Mouse (Mus musculus): ENCODE results near the gene Gm37240. TPM values are rescaled to one million over a fixed set of nuclear protein-coding genes. Genes with fewer than 3 reads are reported as not detected.

Gm37240 gene
- total RNA-seq, 2 experiments from 2014 or later = 0.92 to 1.4 TPM

- no peak for DNase-seq (ENCODE audit: extremely low spot score in 1 of 2, low spot score in 1 of 2)
Measured at GRCm38 (mm10) chr3:85377505-85377904, 509.8 kb downstream of the Gm37240 start.

DNA sequence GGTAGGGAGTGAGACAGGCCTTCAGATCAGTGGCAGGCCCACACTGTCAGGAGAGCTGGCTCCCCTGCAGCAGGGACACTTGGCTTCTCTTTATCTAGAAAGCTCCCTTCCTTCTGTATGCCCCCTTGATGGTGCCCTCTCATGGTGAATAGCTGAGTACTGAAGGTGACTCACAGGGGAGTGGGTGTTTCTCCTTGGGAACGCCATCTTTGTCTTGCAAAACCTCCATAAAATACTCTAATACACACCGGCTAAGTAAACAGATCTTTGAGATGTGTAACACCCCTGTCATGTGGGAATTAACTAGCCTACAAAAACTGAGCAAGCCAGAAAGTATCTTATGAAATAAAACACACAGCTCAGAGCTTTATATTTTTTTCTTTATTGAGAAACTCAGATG, 510.8 kb downstream of the Gm37240 start:
- no peak for DNase-seq (ENCODE audit: extremely low spot score in 1 of 2, low spot score in 1 of 2)

GRCm38 (mm10) chr3:85373039-85373438, 514.3 kb downstream of the Gm37240 start:
- DNase-seq (ENCODE audit: extremely low spot score in 1 of 2, low spot score in 1 of 2) = no peak

DNA sequence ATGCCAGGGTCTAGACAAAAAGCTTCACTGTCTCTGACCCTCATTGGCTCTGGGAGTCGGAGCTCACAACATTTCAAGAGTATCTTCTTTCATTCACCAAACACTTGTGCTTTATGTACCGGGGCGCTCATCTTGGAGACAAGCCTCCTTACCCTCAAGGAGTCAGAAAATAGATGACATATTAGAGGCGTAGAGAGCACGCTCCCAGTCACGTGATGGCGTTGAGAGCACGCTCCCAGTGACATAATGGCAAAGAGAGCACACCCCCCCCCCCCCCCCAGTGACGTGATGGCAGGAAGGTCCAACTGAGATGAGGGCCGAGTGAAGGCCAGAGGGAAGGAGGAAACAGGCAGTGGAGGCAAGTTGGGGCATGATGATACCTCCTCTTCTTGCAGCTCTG, 517.5 kb downstream of the Gm37240 start:
- DNase-seq (ENCODE audit: extremely low spot score in 1 of 2, low spot score in 1 of 2) = no peak

- no peak for DNase-seq (ENCODE audit: extremely low spot score in 1 of 2, low spot score in 1 of 2)
Measured at GRCm38 (mm10) chr3:85369157-85369556, 518.2 kb downstream of the Gm37240 start.

DNA sequence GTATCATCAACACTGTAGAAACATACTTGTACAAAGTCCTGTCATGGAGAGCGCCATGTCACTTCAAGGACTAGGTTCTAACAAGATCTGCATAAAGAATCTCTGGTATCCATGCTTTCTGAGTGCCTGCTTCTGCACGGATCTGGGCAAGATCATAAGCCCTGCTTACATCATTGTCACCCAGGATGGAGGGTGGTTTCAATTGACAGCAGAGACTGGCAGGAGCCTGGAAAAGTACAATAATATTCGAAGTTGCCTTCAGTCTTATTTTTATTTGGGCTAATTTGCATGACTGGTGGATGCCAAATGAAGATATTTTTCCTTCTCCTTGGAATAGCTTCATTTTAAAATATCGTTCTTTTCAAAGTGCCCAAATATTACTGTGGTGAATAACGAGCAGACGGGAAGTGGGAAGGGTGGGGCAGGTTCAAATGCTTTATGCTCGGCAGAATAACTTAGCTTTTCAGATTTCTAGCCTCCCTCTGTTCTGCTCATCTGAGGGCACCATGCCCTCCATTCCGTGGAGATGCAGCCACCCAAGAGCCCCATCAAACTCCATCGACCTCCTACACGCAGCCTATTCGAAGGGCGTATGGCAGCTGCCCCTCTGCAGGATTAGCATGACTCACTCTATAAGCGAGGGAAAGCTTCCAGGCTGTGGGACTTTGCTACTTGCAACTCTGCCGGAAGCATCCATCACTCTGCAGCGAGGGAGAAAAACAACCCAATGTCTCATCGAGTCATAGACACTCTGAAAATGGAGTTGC, 518.8 kb downstream of the Gm37240 start:
- DNase-seq (ENCODE audit: extremely low spot score in 1 of 2, low spot score in 1 of 2) = peak in 1 of 2 experiments; percentile 63

GRCm38 (mm10) chr3:85364591-85365343, 522.6 kb downstream of the Gm37240 start:
- DNase-seq (ENCODE audit: extremely low spot score in 1 of 2, low spot score in 1 of 2) = no peak

DNA sequence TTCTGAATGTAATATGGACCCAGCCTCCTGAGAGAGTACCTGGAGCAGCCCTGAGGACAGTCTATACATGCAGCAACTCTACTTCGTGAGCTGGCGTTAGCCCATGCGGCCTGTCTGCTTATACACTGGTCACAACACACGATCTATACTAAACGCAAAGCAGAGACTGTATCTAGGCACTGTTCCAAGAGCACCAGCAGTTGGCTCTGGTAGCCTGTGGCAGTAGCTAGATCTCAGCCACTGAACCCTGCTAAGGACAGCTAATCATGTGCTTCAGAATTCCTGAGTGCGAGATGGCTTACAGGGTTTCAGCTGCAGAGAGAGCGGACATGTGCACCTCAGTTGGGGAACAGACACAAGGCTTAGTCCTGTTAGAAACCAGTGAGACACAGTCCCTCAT, 524.4 kb downstream of the Gm37240 start:
- DNase-seq (ENCODE audit: extremely low spot score in 1 of 2, low spot score in 1 of 2) = no peak

GRCm38 (mm10) chr3:85356373-85356772, 530.9 kb downstream of the Gm37240 start:
- no peak for DNase-seq (ENCODE audit: extremely low spot score in 1 of 2, low spot score in 1 of 2)

DNA sequence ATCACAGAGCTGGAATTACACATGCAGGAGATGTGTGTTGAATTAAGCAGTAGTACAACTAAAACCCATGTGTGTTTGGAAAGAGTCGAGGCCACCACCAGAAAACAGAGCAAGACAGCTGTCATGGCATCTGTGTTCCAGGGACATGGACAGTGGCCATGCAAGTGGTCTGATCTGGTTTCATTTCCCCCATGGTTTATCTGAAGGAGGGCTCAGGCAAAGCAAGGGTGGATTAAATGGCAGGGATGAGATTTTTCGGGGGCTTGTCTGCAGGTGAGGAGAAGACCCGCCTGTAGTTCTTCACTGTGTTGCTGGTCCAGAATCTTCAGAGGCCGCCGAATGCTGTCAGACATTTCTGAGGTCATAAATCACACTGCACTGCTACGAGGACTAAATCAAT, 539.3 kb downstream of the Gm37240 start:
- DNase-seq (ENCODE audit: extremely low spot score in 1 of 2, low spot score in 1 of 2) = no peak

DNA sequence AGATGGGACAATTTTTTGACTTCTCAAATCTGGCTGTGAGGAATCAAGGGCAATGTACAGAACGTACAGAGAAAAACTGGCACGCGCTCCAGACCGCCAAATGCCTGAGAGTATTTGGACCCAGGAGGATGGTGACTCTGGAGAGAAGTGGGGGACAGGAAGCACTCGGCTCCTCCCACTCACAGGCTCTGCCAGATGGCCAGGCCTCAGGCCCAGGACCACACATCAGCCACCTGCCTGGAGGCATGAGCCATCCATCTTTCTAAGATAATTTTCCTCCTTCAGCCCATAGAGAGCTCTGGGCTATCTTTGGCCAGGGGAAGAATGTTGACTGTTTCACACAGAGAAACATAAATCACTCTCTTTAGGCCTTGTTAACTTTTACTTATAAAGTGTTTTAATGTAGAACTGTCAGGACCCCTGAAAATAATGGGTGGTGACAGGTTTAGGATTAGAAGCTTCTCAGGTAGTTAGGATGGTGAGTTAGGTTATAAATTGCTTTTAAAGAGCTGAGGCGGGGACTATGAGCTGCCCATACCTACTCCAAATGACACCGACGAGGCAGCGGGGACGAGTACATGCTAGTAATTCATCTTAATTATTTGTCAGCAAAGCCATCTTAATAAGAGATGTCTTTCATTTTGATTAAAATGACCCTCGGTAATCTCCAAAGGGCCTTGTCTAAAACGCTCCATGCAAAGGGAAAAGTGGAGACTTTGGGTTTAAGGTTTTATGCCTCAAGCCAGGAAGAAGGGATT, 546.0 kb downstream of the Gm37240 start:
- no peak for DNase-seq (ENCODE audit: extremely low spot score in 1 of 2, low spot score in 1 of 2)

DNA sequence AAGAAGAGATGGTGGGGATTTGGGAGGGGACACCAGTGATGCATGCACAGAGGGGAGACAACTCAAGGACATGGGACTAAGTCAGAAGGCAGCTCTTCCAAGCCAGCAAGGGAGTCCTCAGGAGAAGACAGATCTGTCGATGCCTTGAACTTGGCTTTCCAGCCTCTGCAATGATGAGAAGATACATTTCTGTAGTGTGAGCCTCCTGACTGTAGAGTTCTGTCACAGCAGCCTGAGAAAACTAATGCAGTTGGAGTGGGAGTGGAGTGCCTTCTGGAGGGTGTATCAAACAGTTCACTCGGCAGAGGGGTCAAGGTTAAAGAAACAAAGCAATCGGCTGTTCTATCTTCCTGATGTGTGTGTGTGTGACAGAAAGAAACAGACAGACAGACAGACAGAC, 546.8 kb downstream of the Gm37240 start:
- DNase-seq (ENCODE audit: extremely low spot score in 1 of 2, low spot score in 1 of 2) = no peak

- DNase-seq (ENCODE audit: extremely low spot score in 1 of 2, low spot score in 1 of 2) = no peak
Measured at GRCm38 (mm10) chr3:85339926-85340325, 547.4 kb downstream of the Gm37240 start.

DNA sequence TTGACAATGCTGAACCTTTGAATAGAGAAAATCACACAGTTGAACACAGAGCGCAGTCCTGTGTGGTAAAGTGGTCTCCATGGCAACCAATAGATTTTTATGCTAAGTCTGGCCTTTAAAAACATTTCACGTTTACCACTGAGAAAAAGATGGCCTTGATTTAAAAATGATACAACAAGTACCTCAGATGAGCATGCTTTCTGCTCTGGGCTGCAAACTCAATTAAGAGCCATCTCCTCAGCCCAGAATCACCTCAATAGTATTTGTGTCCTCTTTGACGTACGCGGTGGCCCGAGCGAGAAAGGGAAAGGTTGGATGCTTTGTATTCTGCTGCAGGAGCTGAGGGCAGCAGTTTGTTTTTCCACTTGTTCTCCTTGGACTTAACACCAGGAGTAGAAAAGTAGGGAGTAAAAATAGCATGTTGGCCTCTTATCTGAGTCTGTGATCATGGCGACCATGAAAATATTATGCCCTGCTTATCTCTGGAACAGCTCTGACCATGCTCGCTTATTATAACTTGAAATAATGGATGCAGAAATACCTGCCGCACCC, 548.0 kb downstream of the Gm37240 start:
- DNase-seq (ENCODE audit: extremely low spot score in 1 of 2, low spot score in 1 of 2) = no peak

GRCm38 (mm10) chr3:85338755-85339095, 548.6 kb downstream of the Gm37240 start:
- no peak for DNase-seq (ENCODE audit: extremely low spot score in 1 of 2, low spot score in 1 of 2)

GRCm38 (mm10) chr3:85337881-85338754, 549.2 kb downstream of the Gm37240 start:
- no peak for DNase-seq (ENCODE audit: extremely low spot score in 1 of 2, low spot score in 1 of 2)

GRCm38 (mm10) chr3:85335517-85335916, 551.8 kb downstream of the Gm37240 start:
- no peak for DNase-seq (ENCODE audit: extremely low spot score in 1 of 2, low spot score in 1 of 2)

DNA sequence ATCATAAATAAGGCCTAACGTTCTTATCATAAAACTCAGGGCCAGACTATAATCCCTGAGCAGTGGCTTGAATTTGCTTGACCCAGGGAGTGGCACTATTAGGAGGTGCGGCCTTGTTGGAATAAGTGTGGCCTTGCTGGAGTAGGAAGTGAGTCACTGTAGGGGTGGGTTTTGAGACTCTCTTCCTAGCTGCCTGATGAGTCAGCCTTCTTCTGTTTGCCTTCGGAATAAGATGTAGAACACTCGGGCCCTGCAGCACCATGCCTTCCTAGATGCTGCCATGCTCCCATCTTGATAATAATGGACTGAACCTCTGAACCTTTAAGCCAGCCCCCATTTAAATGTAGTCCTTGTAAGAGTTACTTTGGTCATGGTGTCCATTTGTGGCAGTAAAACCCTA, 555.0 kb downstream of the Gm37240 start:
- DNase-seq (ENCODE audit: extremely low spot score in 1 of 2, low spot score in 1 of 2) = no peak

DNA sequence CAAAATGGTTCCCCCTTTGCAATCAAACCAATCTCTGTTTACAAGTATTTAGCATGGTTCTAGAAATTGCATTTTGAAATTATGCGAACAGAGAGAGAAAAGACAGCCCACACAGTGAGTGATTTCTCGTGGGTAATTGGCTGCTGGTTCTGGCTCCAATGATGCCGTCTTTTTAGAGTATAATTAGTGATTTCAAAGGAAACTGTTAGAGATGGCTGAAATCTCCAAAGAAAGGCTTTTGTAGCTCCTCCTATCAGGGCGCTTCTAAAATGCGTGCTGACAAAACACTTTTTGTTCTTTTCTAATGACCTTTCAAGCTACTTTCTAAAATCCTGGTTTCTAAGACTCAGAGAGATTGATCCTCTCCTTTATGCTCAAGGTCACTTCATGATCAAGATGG, 569.1 kb downstream of the Gm37240 start:
- DNase-seq (ENCODE audit: extremely low spot score in 1 of 2, low spot score in 1 of 2) = no peak

DNA sequence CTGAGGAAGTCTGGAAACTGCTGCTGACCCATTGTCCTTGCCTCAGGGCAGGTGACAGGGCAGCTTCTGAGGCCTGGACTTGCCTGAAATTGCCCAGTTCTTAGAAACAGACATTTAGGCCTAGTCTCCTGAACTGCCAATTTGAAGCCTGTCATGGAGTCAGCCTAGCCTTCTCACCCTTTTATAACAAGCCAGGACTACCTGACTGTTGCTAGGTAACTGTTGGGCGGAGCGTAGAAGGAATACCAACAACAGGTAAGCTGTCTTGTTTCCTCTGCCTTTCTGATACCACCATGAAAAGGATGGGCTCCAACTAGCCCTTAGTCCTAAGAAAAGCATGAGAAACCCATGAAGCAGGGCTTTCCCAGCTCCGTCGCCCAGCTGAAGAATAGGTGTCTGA, 570.0 kb downstream of the Gm37240 start:
- DNase-seq (ENCODE audit: extremely low spot score in 1 of 2, low spot score in 1 of 2) = no peak
